Mouse (Mus musculus) ES-Bruce4 (cell line): Measurements from ENCODE around the gene Fosl2.

Source experiments
- CTCF ChIP-seq: IDR thresholded peaks from one replicate; pipeline ENCODE4 v1.8.1; 2011; ENCODE audit warnings: low read depth, low read length
- EP300 ChIP-seq: IDR thresholded peaks from 2 replicates; pipeline ENCODE4 v1.6.1; 2011; ENCODE audit warnings: low read depth, low read length; ENCODE audit not compliant: insufficient read depth
- POLR2A ChIP-seq: IDR thresholded peaks from one replicate; pipeline ENCODE4 v1.8.1; 2011; ENCODE audit warnings: low read length; ENCODE audit not compliant: insufficient read depth

DNA sequence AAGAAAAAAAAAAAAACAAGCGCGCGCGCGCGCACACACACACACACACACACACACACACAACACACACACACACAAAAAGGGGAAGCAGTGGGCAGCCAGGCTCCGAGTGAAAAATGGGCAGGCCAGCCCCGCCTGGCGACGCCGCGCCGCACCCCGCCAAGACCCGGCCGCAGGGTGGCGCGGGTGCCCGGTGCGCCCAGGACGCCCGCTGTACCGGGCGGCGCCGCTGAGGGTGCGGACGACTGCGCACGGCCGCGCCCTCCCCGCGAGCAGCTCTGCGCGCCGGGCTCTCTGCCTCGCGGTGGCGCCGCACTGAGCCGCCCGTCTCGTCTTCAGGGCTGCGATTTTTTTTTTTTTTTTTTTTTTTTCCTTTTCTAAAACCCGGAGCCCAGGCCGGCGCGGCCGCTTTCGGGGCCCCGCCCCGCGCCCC is 682 bp upstream of the Fosl2 start:
- TF ChIP-seq CTCF (no peak), POLR2A (no peak), EP300 (no peak)
